Mouse (Mus musculus) heart, adult 2 months (tissue): ENCODE measurements around the gene Ccna1. TPM values are rescaled to one million over a fixed set of nuclear protein-coding genes. Genes with fewer than 3 reads are reported as not detected.
A peak's percentile ranks its signal among the peaks of the same experiment; 100 is the strongest.

ENCODE experiments used
- DNase-seq, 2 experiments: peaks; one replicate each; pipeline ENCODE4 v3.0.0; 2021
- H3K27ac ChIP-seq: fragments of 200-600 bp; 2 replicates; pipeline ENCODE4 v1.8.1; 2022
- H3K27me3 ChIP-seq: fragments of 200-500 bp; 2 replicates; pipeline ENCODE4 v1.6.1; 2012; ENCODE audit warnings: mild to moderate bottlenecking, low read length, inconsistent platforms, mixed read lengths; ENCODE audit not compliant: control insufficient read depth, insufficient read depth
- H3K36me3 ChIP-seq: fragments of 200-500 bp; 2 replicates; pipeline ENCODE4 v1.6.1; 2012; ENCODE audit warnings: low read length, inconsistent platforms; ENCODE audit not compliant: control insufficient read depth, insufficient read depth
- H3K4me1 ChIP-seq: fragments of 200-500 bp; 2 replicates; pipeline ENCODE4 v1.6.1; 2011; ENCODE audit warnings: low read length; ENCODE audit not compliant: control insufficient read depth, insufficient read depth
- H3K4me3 ChIP-seq: fragments of 200-600 bp; 2 replicates; pipeline ENCODE4 v1.8.1; 2022
- H3K79me2 ChIP-seq: fragments of 200-500 bp; replicated peaks from 2 replicates; pipeline ENCODE4 v1.6.1; 2012; ENCODE audit warnings: mild to moderate bottlenecking, inconsistent platforms, low read length, moderate library complexity, mixed read lengths; ENCODE audit not compliant: control insufficient read depth, insufficient read depth
- H3K9ac ChIP-seq: fragments of 200-500 bp; 2 replicates; pipeline ENCODE4 v1.6.1; 2012; ENCODE audit warnings: low read depth, mild to moderate bottlenecking, control low read depth, inconsistent platforms, low read length, mixed read lengths
- CTCF ChIP-seq: fragments of 200-600 bp; IDR thresholded peaks from 2 replicates; pipeline ENCODE4 v1.8.1; 2022; ENCODE audit warnings: antibody characterized with exemption, mild to moderate bottlenecking, moderate library complexity
- EP300 ChIP-seq: fragments of 200-500 bp; IDR thresholded peaks from 2 replicates; pipeline ENCODE4 v1.6.1; 2011; ENCODE audit warnings: low read depth, low read length, control low read depth; ENCODE audit not compliant: insufficient read depth
- POLR2A ChIP-seq: fragments of 200-500 bp; IDR thresholded peaks from 2 replicates; pipeline ENCODE4 v1.6.1; 2011; ENCODE audit warnings: mild to moderate bottlenecking, low read depth, low read length, control low read depth; ENCODE audit not compliant: insufficient read depth
- WGBS: fragments of 180-500 bp; shearing (Covaris S2); methylation state at CpG from one replicate; pipeline ENCODE4 v1.1.7; 2018; 5-methylcytosine and 5-hydroxymethylcytosine counted together
- intact Hi-C: fragments of 180-260 bp; cut with DNase I; formaldehyde crosslinking; loops from one replicate; pipeline ENCODE4 v1.15.1; 2025
- polyA plus RNA-seq: library from polyadenylated mRNA; depleted of rRNA; stranded (reverse); fragments of >200 nt; gene quantifications from 2 replicates; pipeline ENCODE4 v1.2.3, GENCODE M21; 2012
- total RNA-seq, 2 experiments: library from RNA; stranded (reverse); gene quantifications; 2 replicates each; pipeline ENCODE4 v1.2.3; 2021

The Ccna1 gene
- total and polyA plus RNA-seq, 3 experiments: 0.08 TPM; not detected in 2

DNA sequence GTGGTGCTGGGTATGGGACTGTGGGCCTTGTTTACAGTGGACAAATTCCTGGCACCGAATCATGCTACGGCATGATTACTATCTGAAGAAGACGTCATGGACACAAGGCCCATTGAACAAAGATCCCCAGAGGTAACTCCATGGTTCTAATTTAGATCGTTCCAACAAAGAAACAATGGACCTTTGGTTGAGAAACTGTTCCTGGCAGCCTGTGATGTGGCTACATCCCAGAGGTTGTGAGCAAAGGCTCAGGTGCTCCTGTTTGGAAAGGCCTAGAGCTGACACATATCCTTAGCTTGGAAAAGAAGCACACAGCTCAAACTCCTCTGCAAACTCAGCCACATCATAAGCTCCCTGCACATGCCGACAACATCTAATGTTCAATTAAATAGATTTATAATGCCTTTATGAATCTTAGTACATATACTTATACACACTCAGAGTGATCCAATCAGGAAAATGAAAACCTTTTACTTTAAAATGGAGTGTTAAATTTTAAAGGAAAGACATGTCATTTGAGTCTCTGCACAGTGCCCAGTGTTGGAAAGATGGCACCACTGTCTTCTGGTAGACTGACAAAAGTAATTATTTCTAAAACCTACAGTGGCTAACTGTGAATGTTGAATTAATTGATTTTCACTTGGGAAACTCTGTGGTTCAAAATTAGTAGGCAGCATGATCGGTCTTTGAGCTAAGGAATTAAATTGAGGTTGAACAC lies 19.4 kb upstream of the Ccna1 start:
- no peak overlapping the region for H3K9ac ChIP-seq
- no peaks in the 10 kb centered on the region for H3K4me1 ChIP-seq
- 77% methylated on average over 6 of the region's 6 CpGs for WGBS
- no peak overlapping the region for H3K27ac ChIP-seq
- intact Hi-C loops: no loop called here
- no peaks in the 10 kb centered on the region for H3K79me2 ChIP-seq
- no peak for TF ChIP-seq POLR2A
- TF ChIP-seq EP300: no peak
- TF ChIP-seq CTCF: no peak
- no peak overlapping the region for H3K4me3 ChIP-seq
- no peak for DNase-seq
- no peaks in the 10 kb centered on the region for H3K36me3 ChIP-seq
- no peaks in the 10 kb centered on the region for H3K27me3 ChIP-seq

DNA sequence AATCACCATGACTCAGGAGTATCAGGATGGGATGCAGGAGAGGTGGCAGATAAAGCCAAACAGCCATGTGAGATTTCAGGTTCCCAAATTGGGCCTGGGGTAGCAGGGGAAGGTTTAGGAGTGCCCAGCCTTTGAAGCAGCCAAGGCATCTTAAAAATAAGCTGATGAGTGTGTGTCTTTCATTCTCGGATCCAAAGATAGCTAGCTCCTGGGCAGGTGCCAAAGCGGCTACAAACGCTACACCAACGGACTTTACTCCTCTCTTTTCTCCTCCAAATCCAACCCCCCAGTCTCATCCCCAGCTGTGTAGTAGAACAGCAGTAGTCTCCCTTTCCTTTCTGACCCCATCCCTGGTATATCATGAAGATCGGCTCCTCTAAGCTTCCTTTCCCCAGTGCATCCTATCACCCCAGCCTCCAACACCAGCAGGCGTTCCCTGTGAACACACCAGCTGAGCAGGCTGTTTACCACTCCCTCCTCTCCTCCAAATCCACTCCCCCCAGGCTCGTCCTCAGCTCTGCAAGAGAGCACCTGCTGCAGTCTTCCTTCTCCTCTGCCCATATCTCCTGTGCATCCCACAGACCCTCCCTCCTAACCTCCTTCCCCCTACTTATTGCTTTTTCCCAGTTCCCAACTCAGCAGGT lies 12.6 kb upstream of the Ccna1 start:
- WGBS: 23% methylated on average over 7 of the region's 7 CpGs
- H3K36me3 ChIP-seq: no peaks in the 10 kb centered on the region
- no peak overlapping the region for H3K27ac ChIP-seq
- intact Hi-C loops: loop anchor here (10.0 kb wide), 2 partner anchors 63 to 323 kb away; no protein-coding TSS in a partner anchor
- TF ChIP-seq CTCF: no peak
- TF ChIP-seq EP300: no peak
- TF ChIP-seq POLR2A: no peak
- no peaks in the 10 kb centered on the region for H3K79me2 ChIP-seq
- no peaks in the 10 kb centered on the region for H3K4me1 ChIP-seq
- no peak for DNase-seq
- no peak overlapping the region for H3K9ac ChIP-seq
- no peaks in the 10 kb centered on the region for H3K27me3 ChIP-seq
- H3K4me3 ChIP-seq: no peak overlapping the region

DNA sequence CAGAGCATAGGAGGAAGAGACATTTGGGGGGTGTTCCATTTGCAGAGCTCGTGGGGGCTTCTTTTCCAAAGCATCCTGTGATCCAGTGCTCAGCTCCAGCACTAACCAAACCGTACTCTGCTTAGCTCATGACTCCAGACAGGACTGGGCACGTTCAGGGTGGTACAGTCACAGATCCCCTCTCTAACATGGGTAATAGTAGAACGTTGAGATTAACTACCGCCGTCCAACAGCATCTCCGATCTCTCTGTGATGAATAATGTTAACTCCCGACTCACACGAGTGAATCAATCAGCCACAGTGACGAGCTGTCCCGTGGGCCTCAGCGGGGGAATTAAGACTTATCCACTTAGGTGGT lies 11.3 kb upstream of the Ccna1 start:
- no peak overlapping the region for H3K27ac ChIP-seq
- H3K27me3 ChIP-seq: no peaks in the 10 kb centered on the region
- DNase-seq: no peak
- no peaks in the 10 kb centered on the region for H3K36me3 ChIP-seq
- H3K4me1 ChIP-seq: no peaks in the 10 kb centered on the region
- no peak overlapping the region for H3K4me3 ChIP-seq
- intact Hi-C loops: loop anchor here (10.0 kb wide), 2 partner anchors 62 to 322 kb away; no protein-coding TSS in a partner anchor
- H3K79me2 ChIP-seq: no peaks in the 10 kb centered on the region
- TF ChIP-seq EP300 (no peak), CTCF (no peak), POLR2A (no peak)
- 62% methylated on average over 12 of the region's 12 CpGs for WGBS
- no peak overlapping the region for H3K9ac ChIP-seq

DNA sequence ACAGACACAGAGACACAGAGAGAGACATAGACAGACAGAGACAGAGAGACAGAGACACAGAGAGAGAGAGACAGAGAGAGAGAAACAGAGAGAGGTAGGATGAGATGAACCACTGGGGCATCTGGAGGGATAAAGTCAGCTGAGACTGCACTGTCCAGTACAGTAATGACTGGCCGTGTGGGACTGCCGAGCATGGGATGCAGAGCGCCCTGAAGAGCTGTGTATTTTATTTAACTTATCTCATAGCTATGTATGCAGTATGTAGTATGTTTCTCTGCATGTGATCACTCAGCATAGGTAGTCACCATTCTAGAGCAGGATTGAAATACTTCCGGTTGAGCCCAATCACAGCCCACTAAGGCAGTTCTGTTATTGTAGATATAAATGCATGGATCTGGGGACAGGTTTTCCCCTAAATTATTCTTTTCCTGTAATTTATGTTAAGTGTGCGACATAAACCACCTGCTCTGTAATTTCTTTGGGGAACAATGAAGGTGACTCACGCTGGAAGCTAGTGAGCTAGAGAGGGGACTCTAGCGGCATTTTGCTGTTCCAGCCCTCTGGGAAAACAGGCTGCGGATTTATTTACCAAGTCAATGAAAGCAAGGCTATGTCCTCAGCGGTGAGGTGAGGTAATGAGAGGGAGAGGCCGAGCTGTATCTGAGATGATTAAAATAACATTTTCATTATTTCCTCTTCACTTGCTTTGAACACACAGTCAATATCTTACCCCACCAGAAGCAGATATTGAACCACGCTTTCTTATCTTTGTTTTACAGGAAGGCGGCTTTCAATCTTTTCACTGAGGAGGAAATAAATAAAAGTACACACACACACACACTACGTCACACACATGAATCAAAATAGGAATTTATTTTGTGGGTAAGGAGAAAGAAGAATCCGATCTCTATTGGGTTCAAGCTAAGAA lies 10.7 kb upstream of the Ccna1 start:
- 39% methylated on average over 14 of the region's 14 CpGs for WGBS
- Histone ChIP-seq H3K9ac (no peak overlapping the region), H3K27me3 (no peaks in the 10 kb centered on the region), H3K4me1 (no peaks in the 10 kb centered on the region), H3K36me3 (no peaks in the 10 kb centered on the region), H3K27ac (no peak overlapping the region), H3K4me3 (no peak overlapping the region), H3K79me2 (no peaks in the 10 kb centered on the region)
- intact Hi-C loops: loop anchor here (2.0 to 10.0 kb wide), 3 partner anchors 61 to 321 kb away; no protein-coding TSS in a partner anchor
- TF ChIP-seq EP300 (no peak), CTCF (no peak), POLR2A (no peak)
- DNase-seq: no peak

DNA sequence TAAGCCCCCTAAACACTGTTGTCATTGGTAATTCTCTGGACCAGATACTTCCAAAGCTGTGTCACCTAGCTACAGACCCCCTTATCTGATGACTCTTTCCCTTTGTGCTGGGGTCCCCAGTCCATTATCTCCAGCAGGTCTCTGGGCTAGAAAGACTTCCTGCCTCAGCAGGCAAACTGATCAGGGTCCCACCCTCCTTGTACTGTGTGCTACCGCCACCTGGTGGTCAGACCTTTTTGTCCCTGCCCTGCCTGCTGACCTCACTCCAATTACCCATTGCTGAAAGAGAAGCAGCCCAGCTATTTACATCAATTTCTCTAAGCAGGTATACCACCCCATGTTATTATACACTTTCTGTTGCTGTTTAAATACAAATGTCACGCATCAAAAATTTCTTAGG lies 9.1 kb upstream of the Ccna1 start:
- Histone ChIP-seq H3K4me3 (no peak overlapping the region), H3K27me3 (no peaks in the 10 kb centered on the region; the same call in 1 of the 2 replicates), H3K79me2 (no peaks in the 10 kb centered on the region), H3K36me3 (no peaks in the 10 kb centered on the region), H3K9ac (no peak overlapping the region), H3K27ac (no peak overlapping the region), H3K4me1 (no peaks in the 10 kb centered on the region)
- intact Hi-C loops: loop anchor here (1.0 to 10.0 kb wide), 5 partner anchors 41 to 320 kb away; no protein-coding TSS in a partner anchor
- peak; percentile 54 to 81 for DNase-seq
- WGBS: 9% methylated on average over 2 of the region's 2 CpGs
- TF ChIP-seq EP300: peak; percentile 75; the same call in 1 of the 2 replicates
- no peak for TF ChIP-seq POLR2A
- TF ChIP-seq CTCF: peak; percentile 91
